Comparison of ENCODE assay signal across 10 mouse cellular contexts in genomic region chr15:69257161-69257778, GRCm38 (mm10).
"Had no signal": no experiment of that assay in that cellular context is flagged by ENCODE, and none has a peak within 500 bp of the region (broad histone marks: within the 10 kb centered on the region; RNA-seq: fewer than 3 reads in every experiment).

No protein-coding gene starts in this region.

- H3K4me3 ChIP-seq: limb, embryonic 13.5 days; midbrain, embryonic 13.5 days; myocyte had no signal

- H3K4me1 ChIP-seq: limb, embryonic 13.5 days; midbrain, embryonic 13.5 days had no signal

- H3K27ac ChIP-seq: limb, embryonic 13.5 days; liver, embryonic 14.5 days; midbrain, embryonic 13.5 days had no signal

- H3K36me3 ChIP-seq: limb, embryonic 13.5 days; midbrain, embryonic 13.5 days had no signal

- H3K9ac ChIP-seq: limb, embryonic 13.5 days; liver, embryonic 14.5 days; midbrain, embryonic 13.5 days had no signal

- H3K27me3 ChIP-seq: limb, embryonic 13.5 days; midbrain, embryonic 13.5 days had no signal

- ATAC-seq: intestine, embryonic 16.5 days; midbrain, embryonic 13.5 days had no signal

- DNase-seq: kidney, adult 2 months; left cerebral cortex, postnatal 4 days; lung, adult 18-20 months; thymus, adult 2 months; thymus, postnatal 25 days had no signal

- H3K9me3 ChIP-seq: limb, embryonic 13.5 days; midbrain, embryonic 13.5 days had no signal

- H3K4me2 ChIP-seq: limb, embryonic 13.5 days; midbrain, embryonic 13.5 days had no signal
